Mouse (Mus musculus): ENCODE data around the gene Efemp2. TPM values are rescaled to one million over a fixed set of nuclear protein-coding genes. Genes with fewer than 3 reads are reported as not detected.
A peak's percentile ranks its signal among the peaks of the same experiment; 100 is the strongest.

The Efemp2 gene
- polyA plus RNA-seq, 1 experiment from 2014 or later: 41.3 TPM

- 3% methylated on average over 26 of the region's 26 CpGs for WGBS
- peaks cover 38% of the 10 kb centered on the region for H3K4me1 ChIP-seq
- no peaks in the 10 kb centered on the region for H3K9me3 ChIP-seq
- H3K4me3 ChIP-seq: peak overlapping the region; percentile 72
- H3K27me3 ChIP-seq (replicated peaks): peaks cover 8% of the 10 kb centered on the region; the same call in 1 of the 2 replicates
- H3K27ac ChIP-seq: peak overlapping the region; percentile 94
- no peak; the same call in 1 of the 2 replicates for ATAC-seq (replicated peaks)
- H3K9ac ChIP-seq: peak overlapping the region; percentile 80
- H3K36me3 ChIP-seq (replicated peaks): no peaks in the 10 kb centered on the region
- peak overlapping the region; percentile 85 for H3K4me2 ChIP-seq
Measured at GRCm38 (mm10) chr19:5456241-5456921, 17.4 kb upstream of the Efemp2 start.

DNA sequence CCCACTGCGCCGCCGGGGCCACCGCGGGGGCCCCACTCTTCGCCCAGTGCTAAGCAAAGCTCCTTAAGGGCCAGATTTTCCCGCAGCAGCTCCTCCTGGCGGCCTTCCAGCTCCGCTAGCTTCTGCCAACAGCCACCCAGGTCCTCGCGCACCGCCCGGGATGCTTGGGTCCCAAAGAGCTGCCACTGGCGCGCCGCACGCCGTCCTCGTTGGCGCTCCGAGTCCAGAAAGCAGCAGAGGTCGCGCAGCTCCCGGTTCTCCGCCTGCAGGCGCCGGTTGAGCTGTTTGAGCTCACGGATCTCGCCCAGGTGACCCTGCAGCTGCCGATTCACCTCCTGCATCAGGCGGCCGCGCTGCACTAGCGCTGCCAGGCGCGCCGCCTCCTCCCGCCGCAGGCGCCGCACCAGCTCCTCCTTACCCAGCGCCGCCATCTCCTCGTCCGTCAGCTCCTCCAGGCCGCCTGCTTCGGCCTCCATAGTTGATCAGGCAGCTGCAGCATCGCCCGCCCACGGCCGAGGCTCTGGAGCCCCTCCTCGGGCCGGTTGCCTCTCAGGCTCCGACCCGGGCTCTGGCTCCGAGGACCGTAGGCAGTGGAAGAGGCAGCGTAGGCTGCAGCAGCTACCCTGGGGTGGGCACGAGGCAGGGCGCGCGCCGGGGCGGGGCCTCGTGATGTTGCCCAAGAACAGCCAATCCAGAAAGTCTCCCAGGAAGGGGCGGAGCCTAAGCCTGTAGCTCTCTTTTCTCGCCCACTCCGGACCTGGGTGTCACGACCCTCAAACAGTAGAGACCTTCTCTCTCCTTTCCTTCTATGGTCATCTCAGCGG, 16.6 kb upstream of the Efemp2 start:
- ATAC-seq (replicated peaks): peak; percentile 95
- peaks cover 8% of the 10 kb centered on the region; the same call in 1 of the 2 replicates for H3K27me3 ChIP-seq (replicated peaks)
- no peaks in the 10 kb centered on the region for H3K36me3 ChIP-seq (replicated peaks)
- peaks cover 43% of the 10 kb centered on the region for H3K4me1 ChIP-seq
- H3K4me3 ChIP-seq: peak overlapping the region; percentile 72
- H3K4me2 ChIP-seq: peak overlapping the region; percentile 85
- peak overlapping the region; percentile 94 for H3K27ac ChIP-seq
- no peaks in the 10 kb centered on the region for H3K9me3 ChIP-seq
- under 1% methylated on average over 70 of the region's 70 CpGs for WGBS
- H3K9ac ChIP-seq: peak overlapping the region; percentile 80

DNA sequence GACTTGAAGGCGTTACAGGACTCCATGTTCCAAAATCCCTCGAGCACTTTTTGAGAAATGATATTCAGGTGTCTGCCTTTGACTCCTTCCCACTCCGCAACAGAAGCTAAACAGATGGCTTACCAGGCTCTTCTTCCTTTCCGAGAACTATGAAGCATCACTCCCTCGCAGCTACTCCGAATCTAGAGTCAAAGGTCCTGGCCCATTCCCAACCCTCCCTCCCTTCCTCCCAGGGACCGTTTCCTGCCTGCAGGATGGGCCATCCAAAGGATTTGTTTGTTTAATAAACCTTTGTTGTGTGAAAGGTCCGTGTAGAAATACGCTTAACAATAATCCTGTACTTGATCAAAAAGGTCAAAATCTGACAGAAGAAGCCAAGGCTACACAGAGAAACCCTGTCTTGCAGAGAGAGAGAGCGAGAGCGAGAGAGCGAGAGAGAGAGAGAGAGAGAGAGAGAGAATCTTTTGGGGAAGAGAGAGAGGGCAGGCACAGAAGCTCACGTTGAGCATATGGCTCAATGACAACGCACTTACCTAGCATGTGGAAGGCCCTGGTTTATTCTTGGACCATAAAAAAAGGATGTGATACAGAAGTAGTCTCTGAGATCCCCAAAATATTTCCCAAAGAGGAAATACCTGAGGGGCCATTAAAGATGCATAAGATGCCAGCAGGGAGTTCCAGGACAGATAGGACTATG, 15.9 kb upstream of the Efemp2 start, which contains the start of gene Ccdc85b:
TSS of gene Ccdc85b (minus strand) at position 149 of the 697 bp plus-strand sequence.
- Histone ChIP-seq H3K4me2 (peak within 1 kb of the TSS; percentile 85), H3K9me3 (no peaks in the 10 kb centered on the region), H3K27ac (peak within 1 kb of the TSS; percentile 94), H3K36me3 (replicated peaks) (0 out of 2 replicates have a peak, but pooled peaks cover under 1% of the 10 kb centered on the region), H3K4me3 (peak within 1 kb of the TSS; percentile 72), H3K9ac (peak within 1 kb of the TSS; percentile 80), H3K27me3 (replicated peaks) (peaks cover 8% of the 10 kb centered on the region; the same call in 1 of the 2 replicates), H3K4me1 (peaks cover 43% of the 10 kb centered on the region)
- WGBS: 15% methylated on average over 14 of the region's 14 CpGs
- peak; percentile 10; the same call in 1 of the 2 replicates for ATAC-seq (replicated peaks)

DNA sequence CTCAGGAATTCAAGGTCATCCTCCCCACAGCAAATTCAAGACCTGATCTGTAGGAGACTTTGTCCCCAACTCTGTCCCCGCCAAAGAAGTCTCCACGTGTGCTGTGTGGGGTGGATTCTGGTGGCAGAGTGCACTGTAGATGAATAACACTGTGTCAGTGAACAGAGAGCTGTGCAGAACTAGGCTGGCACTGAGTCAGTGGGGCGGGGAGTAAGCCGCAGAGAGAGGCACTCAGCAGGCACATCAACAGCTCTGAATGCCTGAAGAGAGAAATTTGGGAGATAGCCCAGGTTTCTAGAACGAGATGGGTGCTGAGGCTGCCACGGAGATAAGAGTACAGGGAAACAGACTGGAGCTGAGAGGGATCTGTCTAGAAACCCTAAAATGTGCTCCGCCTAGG, 14.7 kb upstream of the Efemp2 start:
- Histone ChIP-seq H3K9ac (no peak overlapping the region), H3K27me3 (replicated peaks) (peaks cover 8% of the 10 kb centered on the region; the same call in 1 of the 2 replicates), H3K4me3 (no peak overlapping the region), H3K4me1 (peaks cover 48% of the 10 kb centered on the region), H3K9me3 (no peaks in the 10 kb centered on the region), H3K36me3 (replicated peaks) (peaks cover 5% of the 10 kb centered on the region; the same call in 1 of the 2 replicates), H3K27ac (no peak overlapping the region), H3K4me2 (no peak overlapping the region)
- WGBS: 67% methylated on average over 7 of the region's 7 CpGs
- ATAC-seq (replicated peaks): no peak

GRCm38 (mm10) chr19:5459896-5460295, 13.9 kb upstream of the Efemp2 start:
- peak overlapping the region; percentile 78 for H3K9ac ChIP-seq
- H3K9me3 ChIP-seq: no peaks in the 10 kb centered on the region
- peaks cover 55% of the 10 kb centered on the region for H3K4me1 ChIP-seq
- H3K36me3 ChIP-seq (replicated peaks): peaks cover 7% of the 10 kb centered on the region
- peaks cover 8% of the 10 kb centered on the region; the same call in 1 of the 2 replicates for H3K27me3 ChIP-seq (replicated peaks)
- H3K27ac ChIP-seq: peak overlapping the region; percentile 82
- no peak for ATAC-seq (replicated peaks)
- WGBS: 27% methylated on average over 3 of the region's 3 CpGs
- peak overlapping the region; percentile 76 for H3K4me3 ChIP-seq
- H3K4me2 ChIP-seq: peak overlapping the region; percentile 88

- Histone ChIP-seq H3K9me3 (no peaks in the 10 kb centered on the region), H3K27me3 (replicated peaks) (peaks cover 8% of the 10 kb centered on the region; the same call in 1 of the 2 replicates), H3K4me2 (peak within 1 kb of the TSS; percentile 88), H3K9ac (peak within 1 kb of the TSS; percentile 78), H3K27ac (peak within 1 kb of the TSS; percentile 82), H3K4me1 (peaks cover 52% of the 10 kb centered on the region), H3K4me3 (peak within 1 kb of the TSS; percentile 76), H3K36me3 (replicated peaks) (peaks cover 10% of the 10 kb centered on the region)
- under 1% methylated on average over 32 of the region's 32 CpGs for WGBS
- peak; percentile 48 for ATAC-seq (replicated peaks)
Measured at GRCm38 (mm10) chr19:5460465-5460911, 13.3 kb upstream of the Efemp2 start, which contains the start of gene Fibp. Gene Fibp, plus strand, starts transcription at chr19:5460615.

DNA sequence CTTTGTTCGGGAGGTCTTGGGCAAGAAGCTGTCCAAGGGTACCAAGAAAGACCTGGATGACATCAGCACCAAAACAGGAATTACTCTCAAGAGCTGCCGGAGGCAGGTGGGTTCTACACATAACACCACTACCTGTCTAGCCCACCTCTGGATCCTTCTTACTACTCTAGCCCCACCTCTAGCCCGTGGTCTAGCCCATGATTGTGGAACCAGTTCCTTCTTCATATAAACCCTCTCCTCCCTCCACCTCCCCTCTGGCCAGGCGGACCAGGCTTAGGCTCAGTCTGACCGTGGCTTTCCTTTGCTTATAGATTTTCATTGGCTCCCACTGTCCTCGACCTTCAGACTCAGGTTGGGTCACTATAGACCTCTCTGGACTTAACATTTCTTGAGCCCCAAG, 12.3 kb upstream of the Efemp2 start:
- H3K9me3 ChIP-seq: no peaks in the 10 kb centered on the region
- H3K36me3 ChIP-seq (replicated peaks): peaks cover 17% of the 10 kb centered on the region
- H3K27me3 ChIP-seq (replicated peaks): peaks cover 8% of the 10 kb centered on the region; the same call in 1 of the 2 replicates
- peak overlapping the region; percentile 88 for H3K4me2 ChIP-seq
- peaks cover 43% of the 10 kb centered on the region for H3K4me1 ChIP-seq
- WGBS: 91% methylated on average over 6 of the region's 6 CpGs
- no peak overlapping the region for H3K27ac ChIP-seq
- no peak for ATAC-seq (replicated peaks)
- H3K4me3 ChIP-seq: peak overlapping the region; percentile 76
- H3K9ac ChIP-seq: peak overlapping the region; percentile 78

- no peak overlapping the region for H3K4me3 ChIP-seq
- peaks cover 34% of the 10 kb centered on the region for H3K4me1 ChIP-seq
- peaks cover 8% of the 10 kb centered on the region; the same call in 1 of the 2 replicates for H3K27me3 ChIP-seq (replicated peaks)
- no peak overlapping the region for H3K9ac ChIP-seq
- 93% methylated on average over 9 of the region's 9 CpGs for WGBS
- H3K4me2 ChIP-seq: no peak overlapping the region
- H3K9me3 ChIP-seq: no peaks in the 10 kb centered on the region
- H3K36me3 ChIP-seq (replicated peaks): peaks cover 17% of the 10 kb centered on the region
- no peak for ATAC-seq (replicated peaks)
- no peak overlapping the region for H3K27ac ChIP-seq
Measured at GRCm38 (mm10) chr19:5463212-5463611, 10.5 kb upstream of the Efemp2 start.

DNA sequence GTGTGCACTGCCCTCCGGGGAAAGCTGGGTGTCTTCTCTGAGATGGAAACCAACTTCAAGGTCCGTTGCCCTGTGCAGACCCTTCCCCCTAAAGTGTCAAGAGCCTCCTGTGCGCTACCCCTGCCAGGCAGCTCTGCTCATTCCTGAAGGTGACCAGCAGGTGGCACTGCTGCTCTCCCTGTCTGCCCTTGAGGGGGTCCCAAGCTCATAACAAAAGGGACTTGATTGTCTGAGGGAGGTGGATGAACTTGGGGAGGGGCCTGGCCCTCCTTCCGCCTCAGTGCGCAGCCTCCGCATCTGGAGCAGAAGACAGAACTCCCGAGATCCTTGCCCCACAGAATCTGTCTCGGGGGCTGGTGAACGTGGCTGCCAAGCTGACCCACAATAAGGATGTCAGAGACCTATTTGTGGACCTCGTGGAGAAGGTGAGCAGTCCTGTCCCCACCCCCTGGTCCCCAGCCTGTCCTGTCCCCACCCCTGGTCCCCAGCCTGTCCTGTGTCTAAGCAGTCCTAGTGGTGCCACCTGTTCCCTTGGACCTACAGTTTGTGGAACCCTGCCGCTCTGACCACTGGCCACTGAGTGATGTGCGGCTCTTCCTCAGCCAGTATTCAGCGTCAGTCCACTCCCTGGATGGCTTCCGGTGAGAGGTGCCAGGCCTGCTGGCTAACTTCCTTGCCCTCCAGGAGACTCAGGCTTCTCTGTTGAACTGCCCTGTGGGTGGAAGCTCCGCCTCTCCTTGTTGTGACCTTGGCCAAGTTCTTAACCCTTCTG, 9.8 kb upstream of the Efemp2 start:
- peak overlapping the region; percentile 65 for H3K27ac ChIP-seq
- peaks cover 17% of the 10 kb centered on the region for H3K36me3 ChIP-seq (replicated peaks)
- WGBS: 36% methylated on average over 15 of the region's 15 CpGs
- H3K4me1 ChIP-seq: peaks cover 32% of the 10 kb centered on the region
- H3K4me2 ChIP-seq: peak overlapping the region; percentile 50
- peak; percentile 58 for ATAC-seq (replicated peaks)
- H3K27me3 ChIP-seq (replicated peaks): peaks cover 4% of the 10 kb centered on the region; the same call in 1 of the 2 replicates
- H3K4me3 ChIP-seq: peak overlapping the region; percentile 30
- H3K9ac ChIP-seq: peak overlapping the region; percentile 43
- no peaks in the 10 kb centered on the region for H3K9me3 ChIP-seq

DNA sequence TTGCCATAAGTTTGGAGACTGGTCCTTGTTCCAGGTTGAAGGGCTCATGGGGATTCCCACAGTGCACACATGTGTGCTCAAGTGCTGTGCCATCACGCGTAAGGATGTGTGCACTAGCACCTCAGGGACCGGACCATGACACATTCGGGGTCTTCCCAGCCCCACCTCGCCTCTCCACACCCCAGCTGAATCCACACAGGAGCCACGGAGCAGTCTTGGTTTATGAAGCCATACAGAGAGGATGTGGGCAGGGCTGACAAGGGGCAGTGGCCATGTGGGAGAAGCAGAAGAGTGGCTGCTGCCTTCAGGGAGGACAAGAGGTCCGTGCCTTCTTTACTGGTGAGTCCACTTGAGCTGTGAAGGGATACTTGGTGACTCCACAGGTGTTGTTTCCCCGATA, 8.7 kb upstream of the Efemp2 start:
- H3K36me3 ChIP-seq (replicated peaks): peaks cover 17% of the 10 kb centered on the region
- no peak for ATAC-seq (replicated peaks)
- 91% methylated on average over 8 of the region's 8 CpGs for WGBS
- H3K4me3 ChIP-seq: no peak overlapping the region
- H3K9ac ChIP-seq: no peak overlapping the region
- H3K9me3 ChIP-seq: no peaks in the 10 kb centered on the region
- H3K27ac ChIP-seq: no peak overlapping the region
- H3K27me3 ChIP-seq (replicated peaks): no peaks in the 10 kb centered on the region
- peaks cover 29% of the 10 kb centered on the region for H3K4me1 ChIP-seq
- H3K4me2 ChIP-seq: no peak overlapping the region

DNA sequence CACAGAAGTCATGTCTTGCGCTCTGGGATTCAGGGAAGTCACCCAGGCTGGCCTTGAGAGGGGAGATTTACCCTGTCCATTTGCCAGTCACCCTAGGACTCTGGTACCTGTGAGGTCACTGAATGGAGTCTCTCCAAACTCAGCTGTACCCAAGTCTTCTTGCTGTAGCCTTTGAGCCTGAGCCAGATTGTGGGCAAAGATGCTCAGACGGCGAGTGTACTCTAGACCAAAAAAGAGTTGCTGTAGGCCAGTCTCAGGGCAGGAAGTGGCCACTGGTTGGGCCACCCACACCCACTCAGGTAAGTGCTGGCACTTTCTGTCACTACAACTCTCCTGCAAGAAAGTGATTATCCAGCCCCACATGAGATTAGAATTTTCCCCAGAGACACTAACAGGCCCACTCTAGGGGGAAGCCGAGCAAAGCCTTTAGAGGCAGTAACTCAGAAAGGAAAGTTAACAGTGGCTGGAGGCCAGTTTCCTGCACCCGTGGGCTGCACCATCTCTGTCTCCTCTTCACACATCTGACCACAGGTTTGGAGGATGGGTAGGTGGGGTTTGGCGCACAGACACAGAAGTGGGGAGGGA, 6.7 kb upstream of the Efemp2 start:
- Histone ChIP-seq H3K4me3 (no peak overlapping the region), H3K9ac (no peak overlapping the region), H3K27ac (no peak overlapping the region), H3K4me2 (no peak overlapping the region), H3K36me3 (replicated peaks) (peaks cover 17% of the 10 kb centered on the region), H3K27me3 (replicated peaks) (no peaks in the 10 kb centered on the region), H3K9me3 (no peaks in the 10 kb centered on the region), H3K4me1 (peaks cover 17% of the 10 kb centered on the region)
- 95% methylated on average over 6 of the region's 6 CpGs for whole genome bisulfite sequencing
- no peak for ATAC-seq (replicated peaks)

Measured in midbrain, embryonic 15.5 days (tissue).